Mouse (Mus musculus) urinary bladder, postnatal 10 days (tissue): ENCODE measurements at regions not wholly inside any gene's neighbourhood (a gene's known extent, or its start where the extent isn't known, plus 50 kb on each side); places are given as distances from the start of the nearest gene placed in this dataset.

ENCODE experiments used
- DNase-seq: peaks from one replicate; pipeline ENCODE4 v3.0.0; 2022; ENCODE audit warnings: low spot score

DNA sequence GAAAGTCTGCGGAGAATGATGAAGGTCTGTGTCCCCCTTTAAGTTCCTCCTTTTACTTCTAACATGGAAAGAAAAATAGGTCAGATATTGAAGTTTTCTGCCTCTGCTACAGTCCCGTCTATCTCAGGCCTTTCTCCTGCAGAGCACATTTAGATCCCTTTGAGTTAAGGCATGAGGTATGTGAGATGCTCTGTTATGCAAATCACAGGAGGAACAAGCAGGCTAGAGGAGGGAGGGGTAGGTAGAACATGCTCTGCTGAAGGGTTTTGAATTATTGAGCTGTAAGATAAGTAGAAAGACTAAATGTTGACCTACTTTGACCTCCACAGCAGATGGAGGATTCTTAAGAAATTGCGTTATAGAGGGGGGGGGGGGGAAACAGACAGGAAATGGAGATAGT, 228.4 kb upstream of the Ldb2 start:
- no peak for DNase-seq

DNA sequence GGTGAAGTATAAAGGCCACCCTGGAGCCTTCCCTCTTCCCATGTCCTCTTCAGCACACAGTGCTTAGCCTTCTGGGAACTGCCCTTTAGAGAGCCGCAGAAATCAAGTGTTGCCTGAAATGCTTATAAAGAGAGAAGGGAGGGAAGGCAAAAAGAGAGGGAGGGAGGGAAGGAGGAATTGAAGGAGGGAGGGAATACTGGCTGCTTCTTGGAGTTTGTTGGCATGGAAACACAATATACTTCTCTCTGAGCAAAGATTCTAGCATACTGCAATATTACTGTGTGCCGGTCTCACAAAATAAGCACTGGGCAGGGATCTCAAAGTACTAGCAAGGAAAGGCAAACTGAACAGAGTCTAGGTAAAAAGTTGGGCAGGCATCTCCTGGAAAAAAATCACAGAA, 225.9 kb upstream of the Ldb2 start:
- no peak for DNase-seq

GRCm38 (mm10) chr5:45007930-45008329, 208.4 kb upstream of the Ldb2 start:
- no peak for DNase-seq

GRCm38 (mm10) chr5:45000996-45001395, 201.5 kb upstream of the Ldb2 start:
- DNase-seq: no peak

DNA sequence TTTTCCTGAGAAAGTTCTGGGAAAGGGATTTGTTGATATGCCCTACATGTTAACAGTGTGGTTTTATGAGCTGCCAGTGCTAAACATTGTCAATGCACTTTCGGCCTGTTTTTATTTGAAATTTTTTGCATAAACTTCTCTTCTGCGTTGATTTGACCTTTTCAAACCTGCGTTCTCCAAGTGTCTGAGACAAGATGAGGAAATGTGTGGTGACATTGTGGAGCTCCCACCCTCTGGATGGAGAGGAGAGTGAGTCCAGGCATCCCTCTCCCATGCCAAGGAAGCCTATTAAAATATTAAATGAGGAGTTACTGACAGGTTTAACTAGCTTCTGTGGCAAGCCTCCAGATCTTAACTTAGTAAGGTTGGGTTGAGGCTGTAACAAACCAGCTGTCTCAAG, 199.6 kb upstream of the Ldb2 start:
- DNase-seq: no peak

GRCm38 (mm10) chr5:44975456-44976195, 176.1 kb upstream of the Ldb2 start:
- no peak for DNase-seq

DNA sequence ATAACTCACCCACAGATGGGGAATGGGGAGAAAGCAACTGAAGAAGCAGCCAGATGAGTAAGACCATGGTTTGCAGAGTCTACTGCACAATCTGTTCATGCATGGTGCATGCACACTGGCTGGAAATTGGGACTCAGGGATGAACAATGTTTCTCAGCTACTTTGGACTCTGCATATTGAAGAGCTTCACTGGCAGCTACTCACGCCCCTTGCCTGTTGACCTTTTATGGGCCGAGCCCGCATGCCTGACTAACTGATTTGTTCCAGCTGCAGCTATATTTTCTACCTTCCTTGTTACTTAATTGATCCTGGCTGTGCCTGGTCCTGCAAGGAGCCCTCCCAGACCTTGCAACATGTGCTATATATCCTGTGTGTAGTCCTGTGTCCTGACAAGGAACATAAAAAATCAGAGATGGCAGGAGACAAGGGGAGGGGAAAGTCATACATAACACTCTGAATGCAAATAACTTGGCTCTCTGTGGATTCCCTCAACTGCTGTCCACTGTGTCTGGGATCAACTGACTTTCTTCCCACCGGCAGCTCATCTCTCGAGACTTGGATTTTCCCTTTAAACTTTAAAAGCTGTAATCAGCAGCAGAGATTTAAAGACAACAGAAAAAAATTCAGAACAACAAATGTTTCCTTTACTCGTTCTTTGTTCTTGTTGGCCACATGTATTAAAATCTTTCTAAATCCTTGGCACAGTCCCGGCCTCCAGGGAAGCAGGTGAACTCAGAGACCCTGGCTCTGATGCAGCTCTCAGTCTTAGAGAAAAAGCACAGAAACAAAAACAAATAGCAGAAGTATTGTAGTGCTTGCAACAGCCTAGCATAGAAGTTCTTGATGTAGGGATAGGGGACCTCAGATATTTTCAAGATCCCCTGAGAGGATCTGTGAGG, 143.8 kb upstream of the Ldb2 start:
- no peak for DNase-seq

- DNase-seq: no peak
Observed at GRCm38 (mm10) chr5:44942575-44942974, 143.1 kb upstream of the Ldb2 start.

DNA sequence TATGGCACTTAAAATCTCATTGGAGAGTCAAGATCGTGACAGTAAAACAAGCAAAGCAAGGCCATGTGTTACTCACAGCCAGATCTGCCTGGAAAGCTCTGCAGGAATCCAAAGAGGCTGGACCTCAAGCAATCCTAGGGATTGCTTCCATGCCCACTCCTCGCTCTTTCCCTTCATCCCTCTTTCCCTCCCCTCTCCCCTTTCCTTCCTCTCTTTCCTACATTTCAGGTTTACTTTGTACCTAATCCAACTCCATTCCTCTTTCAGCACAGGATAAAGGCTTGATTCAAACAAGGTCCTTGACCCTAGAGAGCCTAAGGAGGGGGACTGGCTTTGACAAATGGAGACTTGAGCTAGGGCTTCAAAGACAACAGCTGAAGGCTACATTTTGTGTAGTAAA, 126.0 kb upstream of the Ldb2 start:
- no peak for DNase-seq

DNA sequence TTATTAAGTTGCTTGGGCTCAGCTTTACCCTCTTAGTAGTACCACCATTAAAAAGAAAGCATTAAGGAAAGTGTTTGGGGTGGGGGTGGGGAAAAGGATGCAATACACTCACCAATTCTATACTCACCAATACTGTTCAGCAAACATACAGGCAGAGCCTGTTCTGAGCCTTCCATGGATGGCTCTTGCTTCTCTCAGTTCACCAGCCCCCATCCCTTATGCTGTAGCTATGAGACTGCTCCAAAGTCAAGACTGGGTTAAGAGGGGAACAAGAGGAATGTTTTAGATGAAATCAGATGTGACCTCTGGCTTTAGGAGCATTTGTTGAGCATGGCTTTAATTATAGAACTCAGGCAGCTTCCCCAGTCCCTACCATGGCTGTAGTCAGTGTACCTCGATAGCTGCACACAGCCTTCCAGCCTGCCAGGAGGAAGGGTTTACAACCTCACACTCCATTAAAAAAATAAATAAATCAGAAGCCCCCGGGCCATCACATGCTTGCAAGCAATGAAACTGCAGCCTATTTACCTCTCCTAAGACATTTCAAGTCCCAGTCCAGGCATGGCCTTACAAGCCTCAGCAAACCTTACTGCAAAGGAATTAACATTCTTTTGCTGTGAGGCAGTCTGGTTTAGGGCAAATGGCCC, 122.8 kb upstream of the Ldb2 start:
- no peak for DNase-seq

DNA sequence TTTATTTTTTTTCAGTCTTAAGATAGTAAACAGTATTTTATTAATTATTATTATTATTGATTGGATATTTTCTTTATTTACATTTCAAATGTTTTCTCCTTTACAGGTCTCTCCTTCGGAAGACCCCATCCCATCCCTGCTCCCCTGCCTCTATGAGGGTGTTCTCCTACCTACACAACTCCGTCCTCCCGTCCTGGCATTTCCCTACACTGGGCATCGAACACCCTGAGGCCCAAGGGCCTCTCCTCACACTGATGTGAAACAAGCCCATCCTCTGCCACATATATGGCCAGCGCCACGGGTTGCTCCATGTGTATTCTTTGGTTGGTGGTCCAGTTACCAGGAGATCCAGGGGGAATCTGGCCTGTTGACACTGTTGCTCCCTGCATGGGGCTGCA, 118.3 kb upstream of the Ldb2 start:
- DNase-seq: no peak

GRCm38 (mm10) chr5:44917173-44917815, 117.8 kb upstream of the Ldb2 start:
- no peak for DNase-seq

DNA sequence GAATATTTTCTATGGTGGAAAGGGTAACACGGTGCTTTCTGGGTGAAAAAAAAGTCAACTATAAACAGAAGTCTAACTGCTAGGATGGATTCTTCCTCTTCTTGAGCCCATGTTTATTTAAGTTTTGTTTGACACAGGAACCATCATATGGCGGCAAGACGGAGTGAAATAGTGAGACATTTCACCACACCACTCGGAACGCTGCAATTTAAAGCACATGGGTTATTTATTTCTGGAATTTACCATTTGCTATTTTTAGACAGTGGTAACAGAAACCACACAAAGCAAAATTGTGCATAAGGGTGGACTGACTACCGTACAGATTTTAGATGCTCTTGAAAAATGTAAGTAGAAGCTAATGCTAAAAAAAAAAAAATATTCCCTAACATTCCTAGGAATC, 103.1 kb upstream of the Ldb2 start:
- no peak for DNase-seq

DNA sequence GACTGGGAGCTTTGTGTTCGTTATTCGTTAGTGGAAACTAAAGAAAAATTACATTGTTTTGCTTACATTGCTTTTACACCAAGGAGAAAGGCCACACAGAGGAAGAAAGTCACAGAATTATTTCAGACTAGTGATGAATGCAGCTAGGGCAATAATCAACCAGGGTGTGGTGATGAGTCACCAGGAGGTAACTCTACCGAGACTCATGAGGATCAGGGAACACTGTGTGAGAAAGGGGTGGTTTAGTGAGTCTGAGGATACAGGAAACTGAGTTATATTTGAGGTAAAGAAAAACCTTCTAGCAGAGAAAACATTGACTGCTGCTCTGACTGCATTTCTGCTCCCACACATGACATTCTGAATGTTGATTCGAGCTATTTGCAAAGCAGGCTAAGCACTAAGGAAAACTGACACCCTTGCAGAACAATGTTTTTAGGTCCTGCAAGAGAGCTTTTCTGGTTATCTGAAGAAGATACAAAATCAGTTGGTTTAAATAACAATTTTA, 87.1 kb upstream of the Ldb2 start:
- DNase-seq: no peak

DNA sequence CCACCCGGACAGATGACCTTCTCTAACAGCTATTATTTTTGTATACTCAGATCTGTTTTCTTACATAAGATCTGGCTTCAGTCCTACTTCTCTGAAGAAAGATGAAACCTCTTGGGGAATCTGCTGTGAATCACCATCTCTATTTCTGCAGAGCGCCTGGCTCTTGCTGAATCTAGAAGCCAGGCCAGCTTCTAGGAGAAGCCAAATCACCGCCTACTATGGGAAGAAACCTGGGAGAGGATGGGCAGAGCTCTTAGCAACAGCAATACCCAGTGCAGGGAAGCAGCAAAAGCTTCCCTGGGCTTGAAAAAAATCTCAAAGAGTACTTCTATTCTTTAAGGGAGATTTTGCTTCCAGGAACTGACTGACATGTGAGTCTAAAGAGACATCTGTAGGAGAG, 77.5 kb upstream of the Ldb2 start:
- no peak for DNase-seq

DNA sequence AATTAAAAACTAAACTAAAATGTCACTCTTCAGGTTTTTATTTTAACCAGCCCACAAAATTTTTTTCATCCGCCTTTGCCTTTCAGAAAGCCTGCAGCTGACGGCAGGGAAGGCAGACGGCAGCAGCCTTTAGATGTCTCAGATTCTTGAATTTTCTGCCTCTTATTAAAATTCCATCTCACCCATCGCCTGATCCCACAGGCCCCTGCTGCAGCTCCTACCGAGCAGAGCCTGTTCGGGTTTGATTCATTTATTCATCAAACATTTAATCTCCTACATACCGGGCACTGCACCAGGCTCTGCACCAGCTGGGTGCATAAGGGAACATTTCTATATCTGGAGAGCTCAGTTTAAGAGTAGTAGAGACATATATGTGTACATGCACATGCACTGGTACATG, 72.8 kb upstream of the Ldb2 start:
- no peak for DNase-seq

DNA sequence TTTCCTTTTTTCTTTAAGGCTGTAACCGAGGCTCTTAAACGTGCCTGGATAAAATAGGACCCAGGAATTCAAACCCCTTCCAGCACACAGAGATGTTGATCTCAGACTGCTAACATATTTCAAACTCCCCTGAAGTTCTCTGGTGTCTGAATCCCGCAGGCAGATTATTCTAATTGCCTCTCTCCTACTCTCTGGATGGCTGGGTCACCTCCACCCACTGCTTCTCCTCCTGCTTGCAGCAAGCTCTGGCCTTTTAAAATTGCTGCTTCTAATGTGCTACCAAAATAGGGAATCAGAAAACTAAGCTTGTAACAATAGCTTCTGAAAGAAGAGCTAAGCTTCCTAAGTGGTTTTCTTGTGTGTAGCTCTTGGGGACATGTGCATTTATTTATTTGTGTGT, 64.4 kb upstream of the Ldb2 start:
- DNase-seq: no peak

DNA sequence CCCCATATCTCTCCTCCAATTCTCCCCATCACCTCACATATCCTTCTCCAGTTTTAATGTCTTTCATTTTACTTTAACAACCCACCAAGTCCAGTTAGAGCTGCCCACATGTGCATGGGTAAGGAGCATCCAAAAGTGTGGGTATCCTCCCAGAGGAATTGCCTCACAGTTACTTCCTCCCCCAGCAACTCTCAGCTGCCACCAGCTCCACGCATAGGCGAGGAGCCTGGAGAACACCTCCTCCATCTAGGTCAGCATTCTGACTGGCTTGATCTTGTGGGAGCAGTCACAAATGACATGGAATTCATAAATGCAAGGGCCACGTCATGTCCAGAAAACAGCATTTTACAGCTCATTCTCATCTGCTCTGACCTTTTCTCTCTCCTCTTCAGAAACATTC, 63.9 kb upstream of the Ldb2 start:
- DNase-seq: no peak

DNA sequence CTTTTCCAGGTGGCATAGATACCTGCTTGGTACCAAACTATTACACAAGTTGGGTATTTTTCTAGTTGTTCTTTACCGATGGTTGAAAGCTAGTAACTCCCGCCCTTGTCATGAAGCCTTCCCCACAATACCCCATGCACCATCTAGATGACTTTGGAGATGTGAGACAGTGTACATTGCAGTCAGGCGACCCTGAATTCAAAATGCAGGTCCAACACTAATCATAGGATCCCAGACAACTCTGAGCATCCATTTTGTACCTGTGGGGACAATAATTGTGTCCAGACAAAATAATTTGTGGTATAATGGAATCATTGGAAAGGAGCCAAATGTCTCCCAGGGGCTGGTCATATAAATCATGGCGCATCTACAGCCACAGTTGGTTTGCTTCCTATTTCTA, 54.7 kb upstream of the Ldb2 start:
- no peak for DNase-seq
